Mouse (Mus musculus) kidney, adult 2 months (tissue): ENCODE measurements at regions not wholly inside any gene's neighbourhood (a gene's known extent, or its start where the extent isn't known, plus 50 kb on each side); places are given as distances from the start of the nearest gene placed in this dataset.

Experiments used
- DNase-seq: peaks from one replicate; pipeline ENCODE4 v3.0.0; 2021
- H3K27ac ChIP-seq: fragments of 200-500 bp; 2 replicates; pipeline ENCODE4 v1.5.1; 2012; ENCODE audit warnings: low read depth, low read length, control low read depth, inconsistent platforms; ENCODE audit not compliant: insufficient read depth
- H3K27me3 ChIP-seq: fragments of 200-500 bp; replicated peaks from 2 replicates; pipeline ENCODE4 v1.6.1; 2012; ENCODE audit warnings: mild to moderate bottlenecking, moderate library complexity, low read length, inconsistent platforms; ENCODE audit not compliant: control insufficient read depth, insufficient read depth
- H3K36me3 ChIP-seq: fragments of 200-500 bp; 2 replicates; pipeline ENCODE4 v1.6.1; 2012; ENCODE audit warnings: mild to moderate bottlenecking, moderate library complexity, low read length, inconsistent platforms; ENCODE audit not compliant: control insufficient read depth, insufficient read depth
- H3K4me1 ChIP-seq: fragments of 200-500 bp; 2 replicates; pipeline ENCODE4 v1.6.1; 2011; ENCODE audit warnings: low read length; ENCODE audit not compliant: control insufficient read depth, insufficient read depth
- H3K4me3 ChIP-seq: fragments of 200-500 bp; 2 replicates; pipeline ENCODE4 v1.5.1; 2011; ENCODE audit warnings: mild to moderate bottlenecking, low read depth, low read length, control low read depth; ENCODE audit not compliant: insufficient read depth
- CTCF ChIP-seq: fragments of 200-500 bp; conservative IDR thresholded peaks from 2 replicates; pipeline ENCODE4 v1.5.1; 2011; ENCODE audit warnings: low read depth, mild to moderate bottlenecking, control low read depth, low read length, moderate library complexity, mixed read lengths; ENCODE audit not compliant: insufficient read depth, insufficient read length
- POLR2A ChIP-seq: fragments of 200-500 bp; IDR thresholded peaks from one replicate; pipeline ENCODE4 v1.6.1; 2011; ENCODE audit warnings: low read depth, low read length, control low read depth
- WGBS: fragments of 180-500 bp; shearing (Covaris S2); methylation state at CpG from one replicate; pipeline ENCODE4 v1.1.7; 2018; 5-methylcytosine and 5-hydroxymethylcytosine counted together

DNA sequence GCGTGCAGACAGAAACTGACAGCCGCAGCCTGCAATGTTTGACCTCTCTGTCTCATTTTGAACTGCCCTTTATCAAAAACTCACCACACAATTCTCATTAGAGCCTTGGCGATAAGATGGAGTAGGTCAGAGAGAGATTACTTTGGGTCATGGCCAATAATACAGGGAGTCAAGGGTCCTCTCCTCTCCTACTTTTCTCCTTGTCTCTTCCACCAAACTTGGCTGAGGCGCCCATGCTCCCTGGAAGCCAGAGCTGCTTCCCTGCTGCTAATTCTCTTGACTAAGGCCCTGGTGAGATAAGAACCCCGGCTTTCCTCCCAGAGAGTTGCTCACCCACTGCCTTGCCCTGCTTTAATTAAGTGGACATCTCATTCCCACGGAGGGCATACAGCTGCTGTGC, 355.3 kb upstream of the Smim15 start:
- H3K4me1 ChIP-seq: no peaks in the 10 kb centered on the region; the same call in 1 of the 2 replicates
- no peak overlapping the region for H3K27ac ChIP-seq
- no peaks in the 10 kb centered on the region for H3K36me3 ChIP-seq
- TF ChIP-seq POLR2A (no peak), CTCF (no peak)
- peak; percentile 32 for DNase-seq
- H3K27me3 ChIP-seq: no peaks in the 10 kb centered on the region
- WGBS: 73% methylated on average over 6 of the region's 6 CpGs
- no peak overlapping the region for H3K4me3 ChIP-seq

DNA sequence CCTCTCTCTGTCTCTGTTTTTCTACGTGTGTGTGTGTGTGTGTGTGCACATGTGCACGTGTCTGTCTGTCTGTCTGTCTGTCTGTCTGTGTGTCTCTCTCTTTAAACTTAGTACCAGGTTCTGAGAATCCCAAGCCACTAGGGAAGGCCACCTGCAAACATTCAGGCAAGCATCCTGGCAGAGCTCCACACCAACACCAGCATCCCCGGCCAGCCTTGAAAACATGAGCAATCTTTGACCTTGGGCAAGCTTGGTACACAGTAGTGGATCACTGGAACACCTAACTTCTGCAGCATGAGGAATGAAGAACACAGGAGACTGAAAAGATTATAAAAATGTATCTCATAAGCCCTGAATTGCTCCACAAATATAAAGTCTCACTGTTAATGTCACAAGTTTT, 359.0 kb upstream of the Smim15 start:
- WGBS: 69% methylated on average over 3 of the region's 3 CpGs
- H3K36me3 ChIP-seq: no peaks in the 10 kb centered on the region
- no peak overlapping the region for H3K4me3 ChIP-seq
- no peak for DNase-seq
- H3K27ac ChIP-seq: no peak overlapping the region
- H3K27me3 ChIP-seq: no peaks in the 10 kb centered on the region
- TF ChIP-seq CTCF: no peak
- no peak for TF ChIP-seq POLR2A
- no peaks in the 10 kb centered on the region for H3K4me1 ChIP-seq

DNA sequence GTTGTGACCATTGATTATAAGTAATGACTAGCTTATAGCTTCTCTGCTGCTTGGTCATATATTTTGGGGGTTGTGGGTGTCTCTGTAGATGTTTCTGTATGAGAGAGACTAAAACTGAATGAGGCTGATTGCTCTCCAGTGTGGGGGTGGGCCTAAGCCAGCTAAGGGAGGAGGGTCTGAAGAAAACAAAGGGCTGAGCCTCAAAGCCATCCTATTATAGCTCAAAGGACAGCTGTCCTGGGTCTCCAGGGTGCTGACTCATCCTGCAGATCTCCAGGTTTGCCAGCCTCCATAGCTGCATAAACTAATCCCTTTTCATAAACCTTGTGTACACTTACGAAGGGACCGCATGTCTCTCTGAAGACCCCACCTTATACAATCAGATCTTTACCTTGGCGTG, 360.3 kb upstream of the Smim15 start:
- 98% methylated on average over 3 of the region's 3 CpGs for WGBS
- Histone ChIP-seq H3K4me3 (no peak overlapping the region), H3K27me3 (no peaks in the 10 kb centered on the region), H3K4me1 (no peaks in the 10 kb centered on the region), H3K27ac (no peak overlapping the region), H3K36me3 (no peaks in the 10 kb centered on the region)
- no peak for DNase-seq
- TF ChIP-seq CTCF (no peak), POLR2A (no peak)

DNA sequence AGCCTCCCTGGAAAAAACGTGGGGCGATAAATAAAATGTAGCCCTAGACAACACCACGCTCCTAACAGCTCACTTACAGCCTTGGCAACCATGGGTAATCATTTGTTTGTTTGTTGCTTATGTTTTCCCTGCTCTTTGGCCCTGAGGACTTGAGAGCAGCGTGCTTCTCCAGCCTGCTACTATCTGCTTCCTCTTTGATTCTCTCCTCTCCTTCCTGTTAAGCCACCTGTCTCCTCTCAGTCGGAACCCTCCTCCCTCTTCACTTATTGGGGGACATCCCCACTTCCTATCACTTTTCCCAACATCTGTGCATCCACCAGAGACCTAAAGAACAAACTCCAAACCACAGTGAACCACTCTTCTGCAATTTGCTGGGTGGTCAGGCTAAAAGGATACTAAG, 362.5 kb upstream of the Smim15 start:
- Histone ChIP-seq H3K4me1 (peaks cover 4% of the 10 kb centered on the region; the same call in 1 of the 2 replicates), H3K27ac (no peak overlapping the region), H3K36me3 (no peaks in the 10 kb centered on the region), H3K27me3 (no peaks in the 10 kb centered on the region), H3K4me3 (no peak overlapping the region)
- TF ChIP-seq CTCF (no peak), POLR2A (no peak)
- 62% methylated on average over 5 of the region's 5 CpGs for WGBS
- DNase-seq: no peak

- no peak for TF ChIP-seq CTCF
- TF ChIP-seq POLR2A: no peak
- Histone ChIP-seq H3K4me1 (peaks cover 4% of the 10 kb centered on the region; the same call in 1 of the 2 replicates), H3K4me3 (no peak overlapping the region), H3K27ac (no peak overlapping the region), H3K36me3 (no peaks in the 10 kb centered on the region), H3K27me3 (no peaks in the 10 kb centered on the region)
- DNase-seq: no peak
Observed at GRCm38 (mm10) chr13:107678860-107679259, 365.4 kb upstream of the Smim15 start.

DNA sequence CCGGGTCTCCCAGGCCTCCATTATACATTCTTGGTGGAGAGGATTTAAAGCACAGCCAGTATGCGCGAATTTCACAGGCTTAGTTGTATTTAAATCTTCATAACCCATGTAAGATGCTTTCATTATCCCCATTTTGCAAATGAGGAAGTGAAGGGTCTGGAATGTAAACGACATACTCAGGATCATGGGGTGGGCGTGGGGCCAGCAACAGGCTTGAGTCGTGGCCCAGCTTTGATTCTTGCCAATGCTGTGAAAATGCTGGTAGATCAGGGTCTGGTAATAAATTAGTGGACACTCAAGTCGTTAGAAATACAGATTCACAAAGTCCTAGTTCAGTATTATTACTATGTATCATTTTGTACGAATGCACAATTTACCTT, 367.2 kb upstream of the Smim15 start:
- Histone ChIP-seq H3K27ac (peak overlapping the region; percentile 61), H3K27me3 (no peaks in the 10 kb centered on the region), H3K36me3 (no peaks in the 10 kb centered on the region), H3K4me1 (peaks cover 4% of the 10 kb centered on the region; the same call in 1 of the 2 replicates), H3K4me3 (no peak overlapping the region)
- no peak for DNase-seq
- 51% methylated on average over 8 of the region's 8 CpGs for WGBS
- no peak for TF ChIP-seq CTCF
- no peak for TF ChIP-seq POLR2A

DNA sequence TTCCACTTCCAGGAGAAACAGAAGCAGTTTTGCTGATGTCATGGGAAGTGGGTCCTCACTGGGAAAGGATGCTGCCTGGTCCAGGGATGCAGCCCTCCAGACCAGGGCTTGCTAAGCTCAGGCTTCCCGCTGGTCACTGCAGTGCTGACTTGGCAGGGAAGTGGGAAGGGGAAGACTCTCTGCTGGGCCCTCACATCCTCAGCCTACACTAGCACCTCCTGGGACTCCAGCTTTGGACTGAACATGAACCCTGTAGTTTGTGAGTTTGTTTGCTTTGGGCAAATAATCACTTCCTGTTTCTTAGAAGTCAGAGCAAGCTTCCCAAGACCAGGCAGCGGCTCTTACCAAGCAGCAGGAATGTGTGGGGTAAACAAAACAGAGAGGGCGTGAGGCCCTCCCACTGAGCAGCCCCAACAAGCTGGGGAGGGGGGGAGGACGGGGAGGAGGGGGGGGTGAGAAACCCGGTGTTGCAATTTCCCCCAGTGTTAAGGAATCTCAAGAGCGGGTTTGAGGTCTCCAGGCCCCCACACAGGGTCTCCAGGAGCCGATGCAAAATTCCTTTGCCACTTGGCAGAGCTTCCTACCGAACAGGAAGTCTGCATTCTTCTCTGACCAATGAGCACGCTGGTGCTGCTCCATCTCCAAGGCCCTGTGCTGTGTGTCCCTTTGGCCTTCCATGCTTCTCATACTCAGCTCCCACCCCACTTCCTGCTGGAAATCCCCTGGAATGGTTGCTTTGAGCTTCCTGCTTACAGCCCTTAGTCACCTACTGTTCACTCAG, 367.7 kb upstream of the Smim15 start:
- Histone ChIP-seq H3K36me3 (no peaks in the 10 kb centered on the region), H3K4me3 (no peak overlapping the region), H3K27me3 (no peaks in the 10 kb centered on the region), H3K4me1 (peaks cover 4% of the 10 kb centered on the region; the same call in 1 of the 2 replicates), H3K27ac (peak overlapping the region; percentile 61)
- 18% methylated on average over 9 of the region's 9 CpGs for WGBS
- TF ChIP-seq CTCF (no peak), POLR2A (no peak)
- DNase-seq: peak; percentile 76

DNA sequence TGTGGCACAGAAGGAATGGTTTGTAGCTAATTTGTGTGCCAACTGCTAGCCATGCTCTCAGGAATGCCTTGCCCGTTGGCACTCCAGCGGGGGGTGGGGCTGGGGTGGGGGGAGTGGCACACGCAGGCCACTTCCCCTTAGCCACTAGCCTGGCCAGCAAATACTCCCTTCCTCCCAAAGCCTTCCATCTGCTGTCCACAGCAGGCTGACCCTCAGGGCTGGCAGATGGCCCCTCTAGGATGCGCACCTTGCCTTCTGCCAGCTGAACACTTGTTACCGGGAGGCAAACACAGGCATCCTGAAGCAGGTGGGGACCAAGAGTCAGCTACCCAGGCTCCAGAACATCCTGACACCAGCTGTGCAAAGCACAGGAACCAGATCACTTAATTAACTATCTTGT, 372.1 kb upstream of the Smim15 start:
- TF ChIP-seq CTCF (no peak), POLR2A (no peak)
- H3K36me3 ChIP-seq: no peaks in the 10 kb centered on the region
- H3K27ac ChIP-seq: no peak overlapping the region
- no peak overlapping the region for H3K4me3 ChIP-seq
- H3K27me3 ChIP-seq: no peaks in the 10 kb centered on the region
- H3K4me1 ChIP-seq: peaks cover 4% of the 10 kb centered on the region; the same call in 1 of the 2 replicates
- 77% methylated on average over 5 of the region's 5 CpGs for WGBS
- no peak for DNase-seq
